Mouse (Mus musculus) liver (tissue): ENCODE measurements around the gene Cradd.

Source experiments
- DNase-seq: peaks from one replicate; pipeline ENCODE4 v3.0.0-alpha.2; 2020; ENCODE audit warnings: mixed read lengths

Cradd gene

DNA sequence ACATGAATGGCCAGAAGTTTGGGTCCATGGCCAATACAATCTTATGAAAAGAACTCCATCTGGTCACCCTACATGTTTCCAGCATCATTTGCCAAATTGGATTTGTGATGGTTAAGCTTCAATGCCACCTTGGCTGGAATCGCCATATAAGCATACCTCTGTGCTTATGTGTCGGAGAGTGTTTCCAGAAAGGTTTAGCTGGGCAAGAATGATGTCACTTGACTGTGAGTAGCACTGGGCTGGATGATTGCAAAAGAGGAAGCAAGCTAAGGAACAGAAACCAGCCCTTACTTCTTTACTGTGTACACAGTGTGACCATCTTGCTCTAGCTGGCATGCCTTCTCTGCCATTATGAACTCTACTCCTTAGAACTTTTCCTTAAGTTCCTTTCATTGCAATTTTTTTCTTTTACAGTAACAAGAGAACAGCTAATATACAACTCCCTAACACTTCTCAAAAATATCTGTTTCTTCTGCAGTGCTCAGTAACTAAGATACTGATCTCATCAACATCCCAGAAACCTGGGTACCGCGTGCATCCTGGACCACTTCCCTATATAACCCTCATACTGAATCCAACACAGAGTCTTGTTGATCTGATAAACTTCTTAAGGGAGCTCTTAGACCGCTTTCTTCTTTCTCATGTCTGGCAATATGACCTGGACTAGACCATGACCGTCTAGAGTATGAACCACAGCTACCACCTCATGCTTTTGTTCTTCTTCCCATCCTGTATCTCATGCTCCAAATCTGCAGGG, 172.7 kb downstream of the Cradd start:
- no peak for DNase-seq

DNA sequence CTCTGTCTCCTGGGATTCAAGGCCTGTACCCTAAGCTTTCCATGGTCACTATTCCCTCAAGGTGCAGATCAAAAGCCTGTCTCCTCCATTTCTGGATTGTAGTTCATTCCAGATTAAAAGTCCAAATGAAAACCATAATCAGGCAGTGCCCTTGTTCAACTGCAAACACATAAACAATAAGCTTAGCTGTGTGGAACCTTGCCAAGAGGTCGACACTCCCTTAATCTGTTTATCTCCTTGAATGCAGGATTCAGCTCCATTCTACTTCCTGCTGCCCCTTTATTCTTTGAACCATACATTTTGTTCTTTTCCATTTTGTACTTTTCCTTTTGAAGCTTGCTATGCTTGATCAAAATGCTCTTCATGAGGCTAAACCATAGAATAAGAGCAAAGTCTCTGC, 174.3 kb downstream of the Cradd start:
- no peak for DNase-seq

DNA sequence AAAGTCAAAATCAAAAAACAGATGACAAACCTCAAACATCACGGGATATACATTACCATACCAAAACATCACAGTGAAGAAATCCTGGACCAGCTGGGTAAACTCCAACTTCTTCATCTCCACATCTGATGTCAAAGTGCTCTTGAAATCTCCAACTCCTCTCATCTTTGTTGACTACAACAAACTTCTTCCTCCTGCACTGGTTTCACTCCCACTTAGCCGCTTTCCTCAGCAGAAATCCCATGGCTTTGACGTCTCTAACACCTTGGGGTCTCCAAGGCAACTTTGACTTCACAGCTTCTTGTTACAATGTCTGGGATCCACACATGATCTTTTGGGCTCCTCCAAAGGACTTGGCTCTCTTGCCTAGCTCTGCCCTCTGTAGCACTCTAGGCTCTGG, 175.3 kb downstream of the Cradd start:
- no peak for DNase-seq

DNA sequence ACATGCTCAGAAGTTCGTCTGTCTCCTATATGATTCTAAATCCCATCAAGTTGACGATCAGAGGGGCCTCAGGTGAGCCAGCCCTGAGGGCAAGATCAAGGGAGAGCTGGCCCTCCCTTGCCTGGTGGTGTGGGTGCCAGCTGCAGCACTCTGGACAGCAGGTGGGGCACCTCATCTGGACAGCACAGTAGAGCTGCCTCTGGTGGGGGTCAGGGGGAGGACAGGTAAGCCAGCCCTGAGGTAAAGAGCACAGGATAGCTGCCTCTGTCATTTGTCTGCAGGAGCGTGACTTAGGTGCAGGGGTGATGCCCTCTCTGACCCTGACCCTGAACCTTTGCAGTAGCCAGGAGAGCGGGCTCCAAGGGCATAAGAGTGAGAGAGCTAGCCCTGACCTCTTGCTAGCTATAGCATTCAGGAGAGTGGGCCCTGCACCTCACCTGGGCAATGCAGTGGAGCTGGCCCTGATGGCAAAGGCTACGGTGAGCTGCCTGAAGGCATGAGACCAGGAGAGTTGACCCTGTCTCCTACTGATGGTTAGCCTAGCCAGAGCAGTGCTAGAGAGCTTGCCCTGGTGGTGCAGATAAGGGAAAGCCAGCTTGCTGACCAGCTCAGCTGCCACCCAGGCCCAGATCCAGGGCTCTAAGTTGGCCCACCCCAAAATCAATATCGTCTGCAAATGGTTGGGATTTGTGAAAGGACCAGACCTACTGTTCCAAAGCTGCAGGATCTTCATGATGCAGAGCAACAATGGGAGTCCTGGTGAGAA, 176.6 kb downstream of the Cradd start:
- DNase-seq: no peak

DNA sequence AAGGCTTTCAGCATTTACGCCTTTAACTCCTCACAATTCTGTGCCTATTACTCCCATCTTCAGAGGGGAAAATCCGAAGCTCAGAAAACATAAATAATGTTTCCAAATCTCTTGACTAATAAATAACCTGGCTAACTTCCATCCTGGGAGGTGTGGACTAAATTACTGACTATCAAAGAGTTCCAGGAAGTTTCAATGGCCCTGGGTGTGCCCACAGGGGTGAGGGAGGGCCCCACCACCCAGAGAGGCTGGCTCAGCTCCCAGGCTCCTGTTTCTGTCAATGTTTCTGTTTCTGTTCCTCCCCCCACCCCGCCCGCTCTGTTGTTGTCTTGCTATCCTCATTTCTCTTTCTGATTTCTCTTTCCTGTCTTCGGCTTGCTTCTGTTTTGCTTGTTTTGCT, 177.4 kb downstream of the Cradd start:
- DNase-seq: peak; percentile 21

DNA sequence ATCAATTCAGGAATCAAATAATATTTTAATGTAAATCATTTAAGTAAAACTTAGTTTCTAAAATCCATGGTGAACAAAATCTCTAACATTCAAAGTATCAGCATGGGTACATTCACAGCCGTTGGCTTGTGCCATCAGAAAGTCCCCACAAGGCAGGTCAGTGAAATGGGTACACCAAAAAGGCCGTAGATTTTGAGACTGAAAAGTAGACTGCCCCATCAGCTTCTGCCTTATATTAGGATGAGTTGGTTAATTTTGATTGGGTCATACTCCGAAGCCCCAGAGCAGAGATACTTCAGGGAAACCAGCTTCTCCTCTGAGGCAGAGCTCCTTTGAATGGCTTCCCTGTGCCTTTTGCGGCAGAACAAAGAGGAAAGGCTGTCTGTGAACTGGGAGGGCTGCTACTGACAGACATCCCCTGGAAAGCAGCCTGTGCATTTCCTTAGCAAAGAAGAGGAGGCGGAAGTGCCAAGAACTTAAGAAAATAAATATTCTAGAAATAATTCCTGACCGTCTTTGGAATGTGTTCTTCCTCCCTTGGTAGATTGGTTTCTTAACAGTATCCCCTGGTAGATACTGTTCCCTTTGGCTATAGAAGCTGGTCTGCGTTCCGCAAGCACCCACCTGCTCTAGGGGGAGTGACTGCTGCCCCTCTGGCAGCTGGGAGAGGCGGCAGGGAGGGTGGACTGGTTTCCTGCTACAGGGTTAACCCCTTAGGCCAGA, 178.6 kb downstream of the Cradd start:
- DNase-seq: no peak

DNA sequence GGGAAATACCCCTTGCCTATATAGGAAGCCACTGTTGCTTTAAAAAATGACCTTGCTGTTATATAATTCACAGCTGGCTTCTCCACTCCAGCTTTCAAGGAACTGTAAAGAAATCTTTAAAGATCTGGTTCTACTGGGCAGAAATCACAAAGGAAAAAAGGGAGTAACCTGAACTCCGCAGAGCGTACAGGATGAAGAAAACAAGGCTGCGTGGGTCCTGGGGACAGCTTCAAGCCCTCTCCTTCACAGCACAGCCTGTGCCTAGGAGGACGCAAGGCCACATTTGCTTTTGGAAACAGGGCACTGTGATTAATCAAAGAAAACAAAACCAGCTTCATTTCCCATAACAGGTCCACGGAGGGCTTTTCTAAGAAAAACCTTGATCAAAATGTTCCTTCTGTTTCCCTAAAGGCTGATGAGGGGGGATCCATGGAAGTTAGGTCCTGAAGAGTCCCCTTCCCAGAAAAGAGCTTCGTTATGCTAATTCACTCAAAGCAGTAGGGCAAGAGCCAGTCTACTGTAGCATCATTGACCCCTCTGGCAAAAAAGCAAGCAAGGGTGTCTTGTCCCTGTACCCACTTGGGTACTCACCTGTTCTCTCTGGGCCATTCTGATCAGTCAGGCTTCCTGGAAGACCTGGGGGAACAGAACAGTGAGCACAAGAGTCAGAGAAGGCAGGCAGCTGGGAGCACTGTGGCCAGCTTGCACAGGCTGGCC, 179.4 kb downstream of the Cradd start:
- no peak for DNase-seq

DNA sequence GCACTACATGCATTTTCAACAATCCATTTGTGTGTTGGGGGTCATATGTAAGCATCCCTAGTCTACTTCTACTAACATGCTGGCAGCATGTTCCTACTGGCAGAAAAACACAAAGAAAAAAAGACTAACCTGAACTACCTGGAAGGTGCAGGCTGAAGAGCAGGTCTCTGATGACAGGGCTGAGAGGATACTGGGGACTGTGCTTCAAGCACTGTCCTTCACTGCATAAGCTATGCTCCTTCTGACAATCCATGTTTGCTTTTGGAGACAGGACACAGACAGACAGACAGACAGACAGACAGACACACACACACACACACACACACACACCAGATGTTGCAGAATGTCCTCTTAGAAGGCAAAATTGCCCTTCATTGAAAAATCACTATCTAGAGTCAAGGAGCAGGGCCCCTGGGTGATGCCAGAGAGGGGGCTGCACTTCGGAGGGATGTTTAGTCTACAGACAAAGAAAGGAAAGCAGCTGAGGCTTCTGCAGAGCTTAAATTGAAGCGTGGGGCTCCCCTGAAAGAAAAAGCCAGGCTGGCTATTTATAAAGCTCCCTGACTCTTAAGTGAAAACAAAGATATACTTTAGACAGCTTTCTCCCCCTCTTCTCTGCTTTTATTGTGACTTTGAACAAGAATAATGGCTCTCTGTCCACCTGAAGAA, 180.4 kb downstream of the Cradd start:
- DNase-seq: no peak

DNA sequence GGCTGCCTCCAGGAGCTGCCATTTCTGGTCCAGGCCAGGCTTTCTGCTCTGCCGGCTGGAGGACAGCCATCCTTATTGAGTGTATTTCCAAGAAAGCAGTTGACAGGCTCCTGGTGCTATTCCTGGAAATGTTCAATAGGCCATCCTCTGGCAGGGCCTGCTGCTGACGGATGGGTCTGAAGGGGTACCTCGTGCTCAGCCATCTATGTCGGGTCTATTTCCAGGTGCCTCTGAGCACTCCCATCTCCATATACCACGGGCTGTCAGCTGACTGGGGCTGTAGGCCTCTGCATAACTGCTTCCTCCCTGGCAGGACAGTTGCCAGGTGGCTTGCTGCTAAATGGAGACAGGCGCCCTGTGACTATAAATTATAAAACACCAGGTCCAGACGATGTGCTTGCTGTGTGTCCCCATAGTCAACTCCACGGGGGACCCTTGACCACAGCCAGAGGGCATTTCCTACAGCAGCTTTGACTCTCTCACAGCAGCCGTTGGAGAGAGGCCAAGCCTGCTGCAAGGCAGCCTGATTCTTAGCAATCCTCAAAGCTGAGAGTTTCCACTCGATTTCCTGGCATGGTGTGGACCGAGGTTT, 181.0 kb downstream of the Cradd start:
- DNase-seq: peak; percentile 17

DNA sequence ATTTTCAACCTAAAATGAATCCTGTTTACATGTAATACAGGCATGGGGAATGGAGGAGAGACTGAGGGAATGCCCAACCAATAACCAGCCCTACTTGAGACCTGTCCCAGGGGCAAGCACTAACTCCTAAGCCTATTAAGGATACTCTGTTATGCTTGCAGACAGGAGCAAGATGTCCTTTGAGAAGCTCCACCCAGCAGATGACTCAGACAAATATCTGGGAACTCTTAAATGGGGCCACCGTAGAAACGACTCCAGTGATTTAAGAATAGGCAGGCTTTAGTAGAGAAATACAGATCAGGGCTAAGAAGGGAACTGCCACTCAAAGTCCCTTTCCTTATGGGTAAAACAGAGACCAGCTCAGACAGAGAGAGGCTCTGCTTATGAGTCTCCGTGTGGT, 182.9 kb downstream of the Cradd start:
- DNase-seq: no peak

DNA sequence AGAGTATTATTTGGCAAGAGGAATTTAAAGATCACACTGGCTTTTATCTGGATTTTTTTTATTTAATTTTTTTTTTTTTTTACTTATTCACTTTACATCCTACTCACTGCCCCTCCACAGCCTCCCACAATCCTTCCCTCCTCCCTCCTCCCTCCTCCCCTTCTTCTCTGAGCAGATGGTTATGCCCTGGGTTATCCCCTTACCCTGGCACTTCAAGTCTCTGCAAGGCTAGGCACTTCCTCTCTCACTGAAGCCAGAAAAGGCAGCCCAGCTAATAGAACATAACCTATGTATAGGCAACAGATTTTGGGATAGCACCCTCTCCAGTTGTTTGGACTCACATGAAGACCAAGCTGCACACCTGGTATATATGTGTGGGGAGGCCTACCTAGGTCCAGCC, 183.7 kb downstream of the Cradd start:
- DNase-seq: no peak

DNA sequence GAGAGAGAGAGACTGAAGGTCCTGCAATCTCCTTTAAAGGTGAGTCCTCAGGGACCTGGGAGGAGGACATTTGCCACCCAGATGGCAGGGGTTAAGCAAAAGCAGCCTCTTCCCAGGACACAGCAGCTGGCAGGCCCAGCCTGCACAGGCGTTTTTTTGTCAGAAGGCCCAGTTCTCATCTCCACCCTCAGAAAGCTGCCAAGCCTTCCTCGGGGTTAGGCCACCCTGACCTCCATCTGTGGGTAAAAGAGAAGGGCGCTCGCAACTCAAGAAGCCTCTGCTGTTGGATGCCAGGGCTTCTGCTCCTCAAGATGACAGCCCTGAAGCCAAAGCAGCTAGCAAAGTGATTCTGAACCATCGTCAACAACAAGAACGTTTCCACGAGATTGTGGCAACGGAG, 184.3 kb downstream of the Cradd start:
- no peak for DNase-seq

DNA sequence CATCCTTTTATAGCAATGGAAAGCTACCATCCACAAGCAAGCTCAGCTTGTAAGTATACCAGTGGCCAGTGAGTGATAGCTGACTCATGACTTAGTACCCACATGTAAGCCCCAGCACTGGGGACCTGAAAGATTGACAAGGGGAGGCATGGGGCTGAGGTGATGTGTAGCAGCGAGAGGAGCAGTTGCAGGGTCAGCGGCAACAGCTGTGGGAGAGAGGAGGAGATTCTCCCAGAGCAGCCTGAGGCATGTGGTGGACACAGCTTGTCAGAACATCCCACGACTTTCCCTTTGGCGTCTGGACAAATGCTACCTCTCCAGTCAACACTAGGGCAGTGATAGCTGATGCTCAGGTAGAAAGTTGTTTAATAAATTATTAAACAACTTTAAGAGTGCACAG, 190.9 kb downstream of the Cradd start:
- DNase-seq: no peak
